Mouse (Mus musculus) stomach, embryonic 15.5 days (tissue): ENCODE data around the gene Lactb. TPM values are rescaled to one million over a fixed set of nuclear protein-coding genes. Genes with fewer than 3 reads are reported as not detected.

Experiments
- ATAC-seq: fragments of 200-750 bp; cut with Nextera tagmentation; 2 replicates; pipeline ENCODE4 v1.8.0; 2017; ENCODE audit warnings: low read depth, moderate number of reproducible peaks, moderate TSS enrichment; ENCODE audit not compliant: insufficient read depth, low FRiP score
- H3K27ac ChIP-seq: fragments of 300-500 bp; sonication (generic); 2 replicates; pipeline ENCODE4 v1.5.1; 2015; ENCODE audit warnings: mild to moderate bottlenecking, inconsistent platforms
- H3K27me3 ChIP-seq: fragments of 300-500 bp; sonication (generic); replicated peaks from 2 replicates; pipeline ENCODE4 v1.6.1; 2015; ENCODE audit warnings: inconsistent platforms
- H3K36me3 ChIP-seq: fragments of 300-500 bp; sonication (generic); 2 replicates; pipeline ENCODE4 v1.6.1; 2015; ENCODE audit warnings: inconsistent platforms
- H3K4me1 ChIP-seq: fragments of 300-500 bp; sonication (generic); 2 replicates; pipeline ENCODE4 v1.6.1; 2015; ENCODE audit warnings: inconsistent platforms
- H3K4me2 ChIP-seq: fragments of 300-500 bp; sonication (generic); 2 replicates; pipeline ENCODE4 v1.6.1; 2015; ENCODE audit warnings: mild to moderate bottlenecking, inconsistent platforms
- H3K4me3 ChIP-seq: fragments of 300-500 bp; sonication (generic); replicated peaks from 2 replicates; pipeline ENCODE4 v1.5.1; 2015; ENCODE audit warnings: inconsistent platforms
- H3K9ac ChIP-seq: fragments of 300-500 bp; sonication (generic); 2 replicates; pipeline ENCODE4 v1.6.1; 2015; ENCODE audit warnings: inconsistent platforms
- H3K9me3 ChIP-seq: fragments of 300-500 bp; sonication (generic); 2 replicates; pipeline ENCODE4 v1.6.1; 2016; ENCODE audit warnings: inconsistent platforms
- WGBS: fragments of 180-500 bp; shearing (Covaris S2); methylation state at CpG from one replicate; pipeline ENCODE4 v1.1.7; 2015; 5-methylcytosine and 5-hydroxymethylcytosine counted together
- polyA plus RNA-seq: library from polyadenylated mRNA; unstranded; fragments of >200 nt; fragmentation: Nextera tagmentation; extraction: Ambion mirVana; gene quantifications from 2 replicates; pipeline ENCODE4 v1.2.1, GENCODE M21; 2015

Lactb gene
- polyA plus RNA-seq, 1 experiment from 2014 or later, result 10.5 TPM

GRCm38 (mm10) chr9:66999698-67000097 is 24.4 kb upstream of the Lactb start:
- no peaks in the 10 kb centered on the region for H3K27me3 ChIP-seq
- ATAC-seq, result no peak
- 88% methylated on average over 8 of the region's 8 CpGs for WGBS
- no peak overlapping the region for H3K4me2 ChIP-seq
- H3K4me3 ChIP-seq, result no peak overlapping the region
- H3K9ac ChIP-seq, result no peak overlapping the region
- no peaks in the 10 kb centered on the region for H3K4me1 ChIP-seq
- H3K9me3 ChIP-seq, result no peaks in the 10 kb centered on the region
- no peaks in the 10 kb centered on the region for H3K36me3 ChIP-seq
- H3K27ac ChIP-seq, result no peak overlapping the region

GRCm38 (mm10) chr9:66991750-66992410 is 16.6 kb upstream of the Lactb start:
- Histone ChIP-seq H3K9ac (no peak overlapping the region), H3K36me3 (no peaks in the 10 kb centered on the region), H3K9me3 (no peaks in the 10 kb centered on the region), H3K27me3 (no peaks in the 10 kb centered on the region), H3K27ac (no peak overlapping the region), H3K4me1 (peaks cover 30% of the 10 kb centered on the region), H3K4me2 (no peak overlapping the region), H3K4me3 (no peak overlapping the region)
- WGBS, result 64% methylated on average over 8 of the region's 8 CpGs
- ATAC-seq, result no peak

DNA sequence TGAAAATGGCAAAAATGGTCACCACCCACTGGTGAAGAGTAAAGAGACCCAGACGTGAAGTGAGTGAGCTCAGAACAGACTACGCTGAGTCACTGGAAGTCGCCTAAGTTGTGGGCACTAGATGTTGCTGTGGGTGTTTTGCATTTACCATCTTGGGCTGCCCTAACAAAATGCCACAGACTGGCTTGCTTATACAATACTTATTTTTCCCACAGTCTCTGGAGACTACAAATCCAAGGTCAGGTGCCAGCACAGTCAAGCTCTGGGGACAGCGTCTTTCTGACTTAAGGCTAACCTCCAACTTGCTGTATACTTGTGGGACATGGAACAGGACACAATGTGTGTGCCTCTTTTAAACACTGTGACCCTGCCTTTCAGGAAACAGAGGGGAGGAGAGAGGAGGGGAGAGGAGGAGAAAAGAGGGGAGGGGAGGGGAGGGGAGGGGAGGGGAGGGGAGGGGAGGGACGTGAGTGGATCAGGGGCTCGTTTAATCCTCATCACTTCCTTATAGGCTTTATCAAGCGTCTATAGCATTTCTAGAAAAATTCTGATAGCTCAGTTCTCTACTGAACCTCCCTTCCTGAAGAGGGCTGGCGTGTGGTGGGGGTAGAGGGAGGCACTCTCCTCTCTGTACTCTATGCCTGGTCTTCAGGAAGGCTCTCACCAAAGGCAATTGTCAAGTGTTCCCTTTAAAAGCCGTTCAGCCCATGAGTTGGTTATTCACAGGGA is 15.9 kb upstream of the Lactb start:
- Histone ChIP-seq H3K9ac (no peak overlapping the region), H3K9me3 (no peaks in the 10 kb centered on the region), H3K4me2 (no peak overlapping the region), H3K4me1 (peaks cover 30% of the 10 kb centered on the region), H3K27me3 (no peaks in the 10 kb centered on the region), H3K27ac (no peak overlapping the region), H3K36me3 (no peaks in the 10 kb centered on the region), H3K4me3 (no peak overlapping the region)
- ATAC-seq, result no peak
- WGBS, result 61% methylated on average over 9 of the region's 9 CpGs

DNA sequence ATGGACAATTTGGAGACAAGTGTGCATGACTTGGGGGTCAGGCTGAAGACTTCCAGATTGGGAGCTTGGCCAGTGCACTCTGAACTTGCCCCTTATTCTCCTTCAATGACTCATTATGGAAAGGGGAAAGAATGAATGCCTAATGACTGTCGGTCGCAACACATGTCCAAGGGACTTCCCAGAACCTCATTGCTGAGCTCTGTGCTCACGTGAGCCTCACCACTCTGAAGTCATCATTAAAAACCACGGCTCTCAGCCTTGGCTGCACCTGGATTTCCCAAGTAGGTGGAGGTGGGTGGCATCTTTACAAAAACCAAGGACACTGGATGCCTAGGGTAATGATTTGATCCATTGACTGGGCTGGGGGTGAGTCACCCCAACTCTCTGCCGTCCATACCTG is 14.8 kb upstream of the Lactb start:
- Histone ChIP-seq H3K9me3 (no peaks in the 10 kb centered on the region), H3K4me3 (no peak overlapping the region), H3K27ac (peak overlapping the region; percentile 94), H3K27me3 (no peaks in the 10 kb centered on the region), H3K4me1 (peaks cover 30% of the 10 kb centered on the region), H3K36me3 (no peaks in the 10 kb centered on the region), H3K9ac (no peak overlapping the region), H3K4me2 (no peak overlapping the region)
- ATAC-seq, result no peak
- 76% methylated on average over 5 of the region's 5 CpGs for WGBS

GRCm38 (mm10) chr9:66989581-66989980 is 14.3 kb upstream of the Lactb start:
- ATAC-seq, result no peak
- Histone ChIP-seq H3K9ac (no peak overlapping the region), H3K27me3 (no peaks in the 10 kb centered on the region), H3K4me3 (no peak overlapping the region), H3K9me3 (no peaks in the 10 kb centered on the region), H3K4me1 (peaks cover 30% of the 10 kb centered on the region), H3K27ac (peak overlapping the region; percentile 94), H3K36me3 (no peaks in the 10 kb centered on the region), H3K4me2 (no peak overlapping the region)
- WGBS, result 44% methylated on average over 6 of the region's 6 CpGs

DNA sequence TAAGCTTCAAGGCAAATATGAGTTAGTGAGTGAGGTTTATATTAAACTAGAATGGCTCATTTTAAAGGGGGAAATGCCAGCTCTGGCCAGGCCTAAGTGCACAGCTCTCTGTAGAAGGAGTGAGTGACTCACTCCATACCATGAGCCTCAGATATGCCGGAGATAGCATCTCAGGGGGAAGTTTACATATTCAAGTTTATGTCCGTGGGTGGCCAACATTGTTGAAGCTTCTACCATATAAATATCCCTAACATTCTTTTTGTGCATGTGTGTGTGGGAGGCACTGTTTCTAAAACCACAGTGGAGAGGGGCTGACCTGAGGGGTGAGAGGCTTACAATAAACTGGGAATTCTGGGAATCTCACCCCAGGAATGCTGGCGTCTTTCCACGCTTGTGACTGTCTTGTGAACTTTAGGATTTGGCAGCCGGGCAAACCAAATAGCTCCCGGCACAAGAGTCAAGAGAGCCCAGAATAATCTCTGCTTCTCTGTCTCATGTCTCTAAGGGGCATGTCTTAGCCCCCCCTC is 13.7 kb upstream of the Lactb start:
- Histone ChIP-seq H3K36me3 (no peaks in the 10 kb centered on the region), H3K4me3 (no peak overlapping the region), H3K4me1 (peaks cover 30% of the 10 kb centered on the region), H3K27me3 (no peaks in the 10 kb centered on the region), H3K9me3 (no peaks in the 10 kb centered on the region), H3K4me2 (peak overlapping the region; percentile 16; the same call in 1 of the 2 replicates), H3K9ac (no peak overlapping the region), H3K27ac (peak overlapping the region; percentile 94)
- 5% methylated on average over 6 of the region's 6 CpGs for WGBS
- ATAC-seq, result peak; percentile 71

- WGBS, result 42% methylated on average over 11 of the region's 11 CpGs
Measured at GRCm38 (mm10) chr9:66988198-66988887, 13.1 kb upstream of the Lactb start.

DNA sequence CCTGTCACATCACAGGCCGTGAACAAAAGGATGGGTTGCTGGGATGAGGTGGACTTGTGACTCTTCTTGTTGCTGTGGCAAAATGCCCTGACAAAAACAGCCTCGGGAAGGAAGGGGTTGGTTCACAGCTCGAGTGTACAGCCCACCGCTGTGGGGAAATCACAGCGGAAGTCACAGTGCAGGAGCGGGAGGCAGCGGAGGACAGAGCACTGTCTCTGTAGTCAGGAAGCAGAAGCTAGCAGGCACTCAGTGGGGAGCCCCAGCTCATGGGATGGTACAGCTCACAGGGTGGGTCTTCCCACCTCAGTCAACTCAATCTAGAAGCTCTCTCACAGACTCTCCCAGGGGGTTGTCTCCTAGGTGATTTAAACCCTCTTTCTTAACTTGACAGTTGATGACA is 10.1 kb upstream of the Lactb start:
- no peaks in the 10 kb centered on the region for H3K36me3 ChIP-seq
- peaks cover 25% of the 10 kb centered on the region for H3K4me1 ChIP-seq
- H3K27me3 ChIP-seq, result no peaks in the 10 kb centered on the region
- no peak overlapping the region for H3K9ac ChIP-seq
- H3K9me3 ChIP-seq, result no peaks in the 10 kb centered on the region
- WGBS, result 81% methylated on average over 7 of the region's 7 CpGs
- H3K4me2 ChIP-seq, result no peak overlapping the region
- no peak overlapping the region for H3K27ac ChIP-seq
- ATAC-seq, result no peak
- no peak overlapping the region for H3K4me3 ChIP-seq

More at GRCm38 (mm10) chr9:66988198-66988887, 13.1 kb upstream of the Lactb start:
- H3K4me3 ChIP-seq, result no peak overlapping the region
- peak; percentile 63 for ATAC-seq
- H3K27me3 ChIP-seq, result no peaks in the 10 kb centered on the region
- H3K9ac ChIP-seq, result no peak overlapping the region
- H3K36me3 ChIP-seq, result no peaks in the 10 kb centered on the region
- H3K27ac ChIP-seq, result peak overlapping the region; percentile 94
- peak overlapping the region; percentile 16; the same call in 1 of the 2 replicates for H3K4me2 ChIP-seq
- H3K4me1 ChIP-seq, result peaks cover 30% of the 10 kb centered on the region
- no peaks in the 10 kb centered on the region for H3K9me3 ChIP-seq

GRCm38 (mm10) chr9:66982085-66982484 is 6.8 kb upstream of the Lactb start:
- no peaks in the 10 kb centered on the region for H3K27me3 ChIP-seq
- 79% methylated on average over 7 of the region's 7 CpGs for WGBS
- no peak overlapping the region for H3K27ac ChIP-seq
- H3K4me2 ChIP-seq, result no peak overlapping the region
- no peak overlapping the region for H3K9ac ChIP-seq
- H3K4me3 ChIP-seq, result no peak overlapping the region
- no peaks in the 10 kb centered on the region for H3K36me3 ChIP-seq
- H3K9me3 ChIP-seq, result no peaks in the 10 kb centered on the region
- ATAC-seq, result no peak
- H3K4me1 ChIP-seq, result no peaks in the 10 kb centered on the region

DNA sequence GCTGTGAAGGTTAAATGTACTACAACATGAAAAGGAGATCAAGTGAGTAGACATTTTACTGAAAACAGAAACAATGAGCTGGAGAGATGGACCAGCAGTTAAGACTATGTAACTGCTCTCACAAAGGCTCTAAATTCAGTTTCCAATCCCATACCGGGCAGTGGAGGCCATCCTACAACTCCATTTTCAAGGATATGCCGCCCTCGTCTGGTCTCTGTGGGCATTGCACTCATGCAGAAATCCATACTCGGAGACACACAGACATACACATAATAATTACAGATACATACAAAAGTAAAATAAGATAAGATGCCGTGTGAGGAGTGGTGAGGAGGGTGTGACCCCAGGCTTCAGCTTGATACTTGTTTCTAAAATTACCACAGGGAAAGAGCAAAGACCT is 5.2 kb upstream of the Lactb start:
- H3K4me1 ChIP-seq, result 0 out of 2 replicates have a peak, but pooled peaks cover 5% of the 10 kb centered on the region
- WGBS, result 14% methylated on average over 5 of the region's 5 CpGs
- no peak for ATAC-seq
- H3K27ac ChIP-seq, result no peak overlapping the region
- no peaks in the 10 kb centered on the region for H3K27me3 ChIP-seq
- H3K4me2 ChIP-seq, result no peak overlapping the region
- H3K4me3 ChIP-seq, result no peak overlapping the region
- H3K9ac ChIP-seq, result no peak overlapping the region
- H3K9me3 ChIP-seq, result no peaks in the 10 kb centered on the region
- no peaks in the 10 kb centered on the region for H3K36me3 ChIP-seq

- Histone ChIP-seq H3K9ac (no peak overlapping the region), H3K27ac (no peak overlapping the region), H3K9me3 (no peaks in the 10 kb centered on the region), H3K36me3 (no peaks in the 10 kb centered on the region), H3K4me1 (0 out of 2 replicates have a peak, but pooled peaks cover 5% of the 10 kb centered on the region), H3K4me3 (no peak overlapping the region), H3K27me3 (no peaks in the 10 kb centered on the region), H3K4me2 (no peak overlapping the region)
- WGBS, result 59% methylated on average over 1 of the region's 1 CpGs
- ATAC-seq, result no peak
Measured at GRCm38 (mm10) chr9:66978468-66978867, 3.2 kb upstream of the Lactb start.

DNA sequence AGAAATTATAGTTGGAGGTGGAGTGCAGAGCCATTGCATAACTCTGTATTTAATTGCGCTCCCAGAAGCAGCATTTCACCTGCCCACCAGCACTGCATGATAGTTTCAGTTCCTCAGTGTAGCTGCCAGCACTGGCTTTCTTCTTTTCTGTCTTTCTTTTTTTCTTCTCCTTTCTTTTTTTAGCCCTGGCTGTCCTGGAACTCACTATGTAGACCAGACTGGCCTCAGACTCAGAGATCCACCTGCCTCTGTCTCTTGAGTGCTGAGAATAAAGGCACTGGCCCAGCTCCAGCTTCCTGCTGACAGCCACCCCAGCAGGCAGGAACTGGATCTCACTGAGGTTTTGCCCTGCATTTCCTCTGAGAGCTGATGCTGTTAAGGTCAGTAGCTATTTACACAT is 2.7 kb upstream of the Lactb start:
- WGBS, result 85% methylated on average over 1 of the region's 1 CpGs
- Histone ChIP-seq H3K4me1 (0 out of 2 replicates have a peak, but pooled peaks cover 5% of the 10 kb centered on the region), H3K4me2 (no peak overlapping the region), H3K36me3 (no peaks in the 10 kb centered on the region), H3K9ac (no peak overlapping the region), H3K4me3 (no peak overlapping the region), H3K27me3 (no peaks in the 10 kb centered on the region), H3K27ac (no peak overlapping the region), H3K9me3 (no peaks in the 10 kb centered on the region)
- no peak for ATAC-seq
